Mouse (Mus musculus): ENCODE results near the gene Fhl1.
A peak's percentile ranks its signal among the peaks of the same experiment; 100 is the strongest.

Fhl1 gene

DNA sequence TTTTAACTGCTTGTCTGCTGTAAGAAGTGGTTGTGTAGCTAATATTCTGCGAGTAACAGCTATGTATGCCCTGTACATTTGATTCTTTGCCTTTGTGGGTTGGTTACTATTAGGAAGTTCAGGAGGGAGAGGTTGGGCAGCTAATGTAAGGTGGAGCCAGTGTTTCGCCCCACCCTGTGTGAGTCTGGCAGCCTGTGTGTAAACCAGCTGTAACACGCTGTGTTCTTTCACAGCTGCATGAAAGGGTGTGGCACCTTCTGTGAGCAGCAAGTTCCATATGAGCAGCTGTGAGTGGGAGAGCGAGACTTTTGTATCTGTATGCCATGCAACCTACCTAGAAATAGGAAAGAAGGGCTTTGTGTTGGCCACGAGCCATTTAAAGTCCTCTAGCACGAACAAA, 20.6 kb downstream of the Fhl1 start:
- DNase-seq (ENCODE audit: low read depth, low spot score) = no peak

GRCm38 (mm10) chrX:56753317-56754289, 22.0 kb downstream of the Fhl1 start:
- DNase-seq (ENCODE audit: low read depth, low spot score) = no peak

DNA sequence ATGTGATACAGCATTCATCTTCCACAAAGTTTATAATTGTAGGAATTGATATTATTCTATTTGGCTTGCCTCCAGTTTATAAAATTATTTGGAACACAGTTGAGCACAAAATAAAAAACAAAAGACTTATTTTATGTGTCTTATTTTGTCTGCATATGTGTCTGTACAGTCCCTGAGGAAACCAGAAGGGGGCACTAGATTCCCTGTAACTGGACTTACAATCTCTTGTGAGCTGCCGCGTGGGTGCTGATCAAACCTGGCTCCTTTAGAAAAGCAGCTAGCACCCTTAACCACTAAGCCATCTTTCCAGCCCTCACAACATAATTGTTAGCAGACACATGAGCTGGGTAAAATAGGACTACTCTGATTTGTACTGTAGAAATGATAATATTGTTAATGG, 24.1 kb downstream of the Fhl1 start:
- DNase-seq (ENCODE audit: low read depth, low spot score) = peak; percentile 20

DNA sequence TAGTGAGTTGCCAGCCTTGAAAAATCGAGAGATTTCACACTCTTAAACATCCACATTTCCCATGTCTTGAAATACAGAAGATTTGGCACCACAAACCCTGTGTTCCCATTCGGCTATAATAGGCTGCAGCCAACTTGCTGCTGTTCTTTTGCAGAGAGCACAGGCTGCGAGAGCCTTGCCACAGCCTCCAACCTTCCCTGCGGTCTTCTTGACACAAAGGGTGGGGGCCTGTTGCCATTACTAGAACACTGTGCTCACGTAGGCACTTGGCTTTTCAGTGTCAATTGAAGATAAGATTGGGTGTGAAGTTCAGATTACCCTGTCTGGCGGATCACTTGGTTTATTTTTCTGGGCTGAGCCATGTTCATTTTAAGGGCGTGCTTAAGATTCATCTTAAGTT, 24.8 kb downstream of the Fhl1 start:
- no peak for DNase-seq (ENCODE audit: low read depth, low spot score)

- DNase-seq (ENCODE audit: low read depth, low spot score) = no peak
Measured at GRCm38 (mm10) chrX:56760257-56760760, 28.7 kb downstream of the Fhl1 start.

GRCm38 (mm10) chrX:56769838-56770237, 38.3 kb downstream of the Fhl1 start:
- no peak for DNase-seq (ENCODE audit: low read depth, low spot score)

GRCm38 (mm10) chrX:56771751-56772150, 40.2 kb downstream of the Fhl1 start:
- no peak for DNase-seq (ENCODE audit: low read depth, low spot score)

DNA sequence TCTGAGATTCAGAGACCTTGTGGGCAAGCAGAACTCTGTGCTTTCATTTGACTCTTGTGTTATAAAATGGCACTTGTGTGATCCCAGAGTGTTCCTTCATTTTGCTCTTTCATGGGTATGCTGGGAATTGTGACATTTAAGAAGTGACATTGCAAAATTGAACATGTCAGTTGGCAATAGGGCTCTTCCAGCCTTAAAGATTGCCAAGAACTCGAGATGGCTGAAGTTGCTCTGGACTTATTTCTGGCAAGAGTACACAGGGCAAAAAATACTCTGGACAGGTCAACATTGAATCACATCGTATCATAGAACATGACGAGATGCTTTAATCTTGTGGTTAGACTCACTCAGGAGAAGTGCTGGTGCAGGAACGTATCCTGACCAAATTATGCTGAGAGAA, 41.7 kb downstream of the Fhl1 start:
- no peak for DNase-seq (ENCODE audit: low read depth, low spot score)

DNA sequence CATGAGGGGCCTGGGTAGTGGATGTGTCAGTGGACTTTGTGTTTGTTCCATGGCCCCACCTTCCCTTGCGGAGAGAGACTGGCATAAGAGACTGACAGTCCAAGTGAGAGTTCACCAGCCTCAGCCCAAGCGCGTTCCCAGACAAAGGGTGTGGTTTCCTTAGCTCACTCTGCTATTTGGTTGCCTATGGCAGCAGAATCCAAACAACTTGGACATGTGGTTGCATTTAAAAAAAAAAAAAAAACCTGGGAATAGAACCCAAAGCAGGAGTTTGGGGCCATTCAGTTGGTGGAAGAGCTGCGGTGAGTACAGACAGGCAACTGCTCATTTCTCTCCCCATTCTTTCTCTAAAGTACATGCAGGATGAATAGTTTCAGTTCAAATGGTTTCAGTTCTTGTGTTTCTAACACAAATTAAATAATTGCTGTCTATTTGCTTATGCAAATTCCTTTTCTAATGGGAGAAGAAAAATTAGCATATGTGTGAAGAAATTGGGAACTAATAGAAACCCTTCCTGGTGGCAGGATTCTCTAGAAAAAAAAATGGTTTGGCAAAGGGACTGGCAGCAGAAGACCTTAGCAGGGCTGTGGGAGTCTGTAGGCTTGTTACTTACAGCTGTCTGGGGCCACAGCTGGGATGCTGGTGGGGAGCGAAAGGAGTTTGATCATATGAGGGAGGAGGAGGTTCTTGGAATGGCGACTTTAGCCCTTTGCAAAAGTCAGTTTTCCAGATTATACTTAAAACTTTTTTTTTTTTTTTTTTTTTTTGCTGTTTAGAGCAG, 54.9 kb downstream of the Fhl1 start:
- DNase-seq (ENCODE audit: low read depth, low spot score) = no peak

GRCm38 (mm10) chrX:56787486-56787885, 55.9 kb downstream of the Fhl1 start:
- DNase-seq (ENCODE audit: low read depth, low spot score) = no peak

DNA sequence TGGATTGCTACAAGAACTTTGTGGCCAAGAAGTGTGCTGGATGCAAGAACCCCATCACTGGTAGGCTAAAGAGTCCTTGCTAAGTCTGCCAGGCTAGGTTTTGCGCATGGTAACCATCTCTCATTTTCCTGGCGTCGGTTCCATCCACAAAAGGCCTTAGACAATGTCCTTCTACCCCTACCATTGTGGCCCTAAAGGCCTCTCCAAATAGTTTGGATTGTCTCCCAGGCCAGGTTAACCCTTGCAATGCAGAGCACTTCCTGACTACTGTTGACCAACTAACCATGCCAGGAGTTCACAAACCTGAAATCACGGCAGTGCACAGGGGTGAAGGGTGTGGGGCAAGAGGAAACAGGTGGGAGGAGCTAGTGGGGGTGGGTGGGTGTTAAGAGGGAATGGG, 59.0 kb downstream of the Fhl1 start:
- no peak for DNase-seq (ENCODE audit: low read depth, low spot score)

DNA sequence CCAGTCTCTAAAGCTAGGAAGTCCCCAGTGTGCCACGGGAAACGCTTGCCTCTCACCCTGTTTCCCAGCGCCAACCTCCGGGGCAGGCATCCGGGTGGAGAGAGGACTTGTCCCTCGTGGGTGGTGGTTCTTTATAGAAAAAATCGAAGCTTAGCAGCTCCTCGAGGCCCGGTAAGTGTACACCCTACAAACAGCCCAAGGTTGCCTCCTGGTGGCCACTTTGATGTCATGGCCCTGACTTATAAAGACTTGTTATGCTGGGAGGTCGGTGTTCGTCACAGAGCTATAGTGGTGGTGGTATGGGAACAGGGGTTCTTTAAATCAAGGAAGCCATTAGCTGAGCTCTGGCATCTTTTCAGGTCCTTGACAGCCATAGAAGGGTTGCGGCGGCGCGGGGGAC, 59.7 kb downstream of the Fhl1 start:
- DNase-seq (ENCODE audit: low read depth, low spot score) = no peak

- DNase-seq (ENCODE audit: low read depth, low spot score) = no peak
Measured at GRCm38 (mm10) chrX:56821765-56822603, 90.4 kb downstream of the Fhl1 start, which contains the start of gene Map7d3. Map7d3 (minus strand) TSS chrX:56822326.

DNA sequence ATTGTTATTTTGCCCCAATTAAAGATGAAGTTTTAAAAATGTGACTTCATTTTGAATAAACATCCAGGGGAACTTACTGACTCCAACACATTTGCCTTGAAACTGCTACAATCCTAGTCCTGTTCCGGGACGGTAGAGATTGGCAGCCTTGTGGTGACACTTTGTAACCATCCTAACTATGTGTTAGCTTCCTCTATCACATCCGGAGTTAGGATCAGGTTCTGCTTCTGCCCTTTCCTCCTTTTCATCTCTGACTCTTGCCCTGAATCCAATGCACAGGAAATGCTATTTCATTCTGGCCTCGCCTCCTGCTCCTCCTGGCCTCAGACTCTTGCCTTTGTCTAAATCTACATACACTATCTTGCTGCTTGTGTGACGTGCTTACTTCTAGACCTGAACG, 95.9 kb downstream of the Fhl1 start:
- no peak for DNase-seq (ENCODE audit: low read depth, low spot score)

GRCm38 (mm10) chrX:56835842-56836241, 104.3 kb downstream of the Fhl1 start:
- no peak for DNase-seq (ENCODE audit: low read depth, low spot score)

- DNase-seq (ENCODE audit: low read depth, low spot score) = peak; percentile 16
Measured at GRCm38 (mm10) chrX:56839369-56839768, 107.8 kb downstream of the Fhl1 start.

DNA sequence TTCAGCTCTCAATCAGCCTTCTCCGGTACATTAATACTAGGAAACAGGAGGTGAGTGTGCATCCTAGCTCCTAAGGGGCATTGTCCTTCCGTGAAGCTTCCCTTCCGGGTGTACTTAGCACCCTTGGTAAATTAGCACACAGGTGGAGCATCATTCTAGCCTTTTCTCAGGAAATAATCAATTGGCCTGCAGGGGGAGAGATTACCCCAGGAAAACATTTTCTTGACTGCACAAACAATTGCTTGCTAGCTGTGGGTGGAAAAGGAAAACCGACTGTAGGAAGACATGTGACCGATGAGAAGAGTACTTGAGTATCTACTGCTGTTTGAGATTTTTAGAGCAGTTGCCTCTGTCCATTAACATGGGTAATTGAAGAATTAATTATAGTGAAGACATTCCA, 109.7 kb downstream of the Fhl1 start:
- DNase-seq (ENCODE audit: low read depth, low spot score) = no peak
